Mouse (Mus musculus): ENCODE results near the gene Lrrc39.
"Not testable (repeated sequence)": the region's sequence is repeated elsewhere in the genome, so short reads cannot be mapped to it uniquely, and the experiment has no call there.

The Lrrc39 gene

GRCm38 (mm10) chr3:116562408-116563094 lies at the start of gene Lrrc39:
Lrrc39 (plus strand) TSS chr3:116562973.
- peak; percentile 93 for DNase-seq

GRCm38 (mm10) chr3:116520141-116520761 lies 42.5 kb upstream of the Lrrc39 start:
- peak; percentile 79 for DNase-seq

GRCm38 (mm10) chr3:116529741-116530140 lies 33.0 kb upstream of the Lrrc39 start:
- DNase-seq = peak; percentile 62

- peak; percentile 86 for DNase-seq
Measured at GRCm38 (mm10) chr3:116530826-116531225, 31.9 kb upstream of the Lrrc39 start.

GRCm38 (mm10) chr3:116536428-116537199 lies 26.2 kb upstream of the Lrrc39 start:
- DNase-seq = peak; percentile 95

- DNase-seq = peak; percentile 34
Measured at GRCm38 (mm10) chr3:116537200-116537573, 25.6 kb upstream of the Lrrc39 start.

- DNase-seq = no peak
Measured at GRCm38 (mm10) chr3:116542070-116542469, 20.7 kb upstream of the Lrrc39 start.

GRCm38 (mm10) chr3:116542532-116542931 lies 20.2 kb upstream of the Lrrc39 start:
- DNase-seq = peak; percentile 87

GRCm38 (mm10) chr3:116547430-116547829 lies 15.3 kb upstream of the Lrrc39 start:
- DNase-seq = peak; percentile 53

GRCm38 (mm10) chr3:116551362-116551761 lies 11.4 kb upstream of the Lrrc39 start:
- no peak for DNase-seq

GRCm38 (mm10) chr3:116561315-116561714 lies 1.5 kb upstream of the Lrrc39 start:
- not testable (repeated sequence) for DNase-seq

- no peak for DNase-seq
Measured at GRCm38 (mm10) chr3:116563095-116563492, 321 bp downstream of the Lrrc39 start.

- no peak for DNase-seq
Measured at GRCm38 (mm10) chr3:116570628-116571027, 7.9 kb downstream of the Lrrc39 start.

- no peak for DNase-seq
Measured at GRCm38 (mm10) chr3:116577286-116577685, 14.5 kb downstream of the Lrrc39 start.

- no peak for DNase-seq
Measured at GRCm38 (mm10) chr3:116582201-116582600, 19.4 kb downstream of the Lrrc39 start.

GRCm38 (mm10) chr3:116594076-116594727 lies 31.4 kb downstream of the Lrrc39 start:
- DNase-seq = no peak

GRCm38 (mm10) chr3:116594728-116595602 lies 32.2 kb downstream of the Lrrc39 start, which contains the start of gene Sass6:
Sass6 (plus strand) TSS chr3:116594982.
- DNase-seq = peak; percentile 100

- no peak for DNase-seq
Measured at GRCm38 (mm10) chr3:116595603-116595991, 32.8 kb downstream of the Lrrc39 start.

- no peak for DNase-seq
Measured at GRCm38 (mm10) chr3:116599705-116600104, 36.9 kb downstream of the Lrrc39 start.

- DNase-seq = no peak
Measured at GRCm38 (mm10) chr3:116601005-116601404, 38.2 kb downstream of the Lrrc39 start.

GRCm38 (mm10) chr3:116601781-116602180 lies 39.0 kb downstream of the Lrrc39 start:
- DNase-seq = no peak

- DNase-seq = no peak
Measured at GRCm38 (mm10) chr3:116604570-116604969, 41.8 kb downstream of the Lrrc39 start.
